ENCODE assay signal across 20 mouse cellular contexts in genomic region chr2:162769711-162770428, GRCm38 (mm10).
"Had no signal": no experiment of that assay in that cellular context is flagged by ENCODE, and none has a peak within 500 bp of the region (broad histone marks: within the 10 kb centered on the region; RNA-seq: fewer than 3 reads in every experiment).

No protein-coding gene starts in this region.

- H3K4me2 ChIP-seq: kidney, embryonic 15.5 days; limb, embryonic 13.5 days; liver, embryonic 12.5 days; liver, embryonic 15.5 days; midbrain, embryonic 11.5 days; midbrain, embryonic 15.5 days; neural tube, embryonic 13.5 days had no signal

- DNase-seq: kidney, adult 8-10 months; kidney, postnatal 10 days; kidney, postnatal 36 days; layer of hippocampus, postnatal 36 days; liver; lung, adult 2 months; lung, postnatal 14 days; lung, postnatal 4 days; thymus, adult 18-20 months; thymus, postnatal 36 days had no signal

- ATAC-seq: liver, embryonic 12.5 days; midbrain, embryonic 15.5 days had no signal

- H3K9ac ChIP-seq: kidney, embryonic 15.5 days; limb, embryonic 13.5 days; liver, embryonic 12.5 days; liver, embryonic 15.5 days; midbrain, embryonic 15.5 days; neural tube, embryonic 13.5 days had no signal

- H3K4me1 ChIP-seq: kidney, embryonic 15.5 days; limb, embryonic 10.5 days; limb, embryonic 13.5 days; liver, embryonic 12.5 days; liver, embryonic 15.5 days; midbrain, embryonic 15.5 days; neural tube, embryonic 13.5 days had no signal

- H3K36me3 ChIP-seq: kidney, embryonic 15.5 days; limb, embryonic 10.5 days; limb, embryonic 13.5 days; liver, embryonic 12.5 days; liver, embryonic 15.5 days; midbrain, embryonic 15.5 days; neural tube, embryonic 13.5 days had no signal

- H3K9me3 ChIP-seq: kidney, embryonic 15.5 days; limb, embryonic 10.5 days; limb, embryonic 13.5 days; liver, embryonic 12.5 days; liver, embryonic 15.5 days; midbrain, embryonic 15.5 days; neural tube, embryonic 13.5 days had no signal

- H3K27ac ChIP-seq: kidney, embryonic 15.5 days; left cerebral cortex, adult 2 months; limb, embryonic 10.5 days; limb, embryonic 13.5 days; liver, embryonic 12.5 days; liver, embryonic 15.5 days; midbrain, embryonic 15.5 days; neural tube, embryonic 13.5 days had no signal

- H3K4me3 ChIP-seq: kidney, embryonic 15.5 days; left cerebral cortex, adult 2 months; limb, embryonic 10.5 days; limb, embryonic 13.5 days; liver, embryonic 12.5 days; liver, embryonic 15.5 days; midbrain, embryonic 15.5 days; myocyte; neural tube, embryonic 13.5 days had no signal

- H3K27me3 ChIP-seq: kidney, embryonic 15.5 days; limb, embryonic 13.5 days; liver, embryonic 12.5 days; liver, embryonic 15.5 days; midbrain, embryonic 15.5 days; neural tube, embryonic 13.5 days had no signal
